Mouse (Mus musculus) T-helper 17 cell (primary cell): Measurements from ENCODE around the gene 4930518I15Rik.

Experiments
- in situ Hi-C, 2 experiments: fragments of 300-600 bp; cut with MboI, MseI; formaldehyde crosslinking; loops; 1 replicate in 1 of 2; 2 replicates in 1 of 2; pipeline ENCODE4 v1.15.1; 2025; ENCODE audit warnings: high pct_unique_total_duplicates in 2 of 2

Gene 4930518I15Rik

DNA sequence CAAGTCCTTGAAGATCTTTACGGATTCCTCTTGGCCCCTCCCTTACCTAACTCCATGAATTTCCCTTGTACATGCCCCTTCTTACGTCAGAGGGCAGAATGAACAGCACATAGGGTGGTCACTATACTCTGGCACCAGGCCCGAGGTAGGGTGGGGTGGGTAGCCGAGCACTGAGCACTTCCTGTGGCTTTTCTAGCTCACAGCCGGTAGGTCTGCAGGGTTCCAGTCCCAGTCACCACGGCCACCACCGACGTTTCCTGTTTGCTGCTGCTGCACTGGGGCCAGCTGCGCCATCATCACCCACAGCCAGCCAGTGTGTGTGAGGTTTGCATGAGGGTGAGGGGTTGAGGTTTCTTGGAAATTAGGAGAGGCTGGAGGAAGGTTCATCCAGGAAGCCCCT, 20.0 kb upstream of the 4930518I15Rik start:
- in situ Hi-C loops = no loop called here

DNA sequence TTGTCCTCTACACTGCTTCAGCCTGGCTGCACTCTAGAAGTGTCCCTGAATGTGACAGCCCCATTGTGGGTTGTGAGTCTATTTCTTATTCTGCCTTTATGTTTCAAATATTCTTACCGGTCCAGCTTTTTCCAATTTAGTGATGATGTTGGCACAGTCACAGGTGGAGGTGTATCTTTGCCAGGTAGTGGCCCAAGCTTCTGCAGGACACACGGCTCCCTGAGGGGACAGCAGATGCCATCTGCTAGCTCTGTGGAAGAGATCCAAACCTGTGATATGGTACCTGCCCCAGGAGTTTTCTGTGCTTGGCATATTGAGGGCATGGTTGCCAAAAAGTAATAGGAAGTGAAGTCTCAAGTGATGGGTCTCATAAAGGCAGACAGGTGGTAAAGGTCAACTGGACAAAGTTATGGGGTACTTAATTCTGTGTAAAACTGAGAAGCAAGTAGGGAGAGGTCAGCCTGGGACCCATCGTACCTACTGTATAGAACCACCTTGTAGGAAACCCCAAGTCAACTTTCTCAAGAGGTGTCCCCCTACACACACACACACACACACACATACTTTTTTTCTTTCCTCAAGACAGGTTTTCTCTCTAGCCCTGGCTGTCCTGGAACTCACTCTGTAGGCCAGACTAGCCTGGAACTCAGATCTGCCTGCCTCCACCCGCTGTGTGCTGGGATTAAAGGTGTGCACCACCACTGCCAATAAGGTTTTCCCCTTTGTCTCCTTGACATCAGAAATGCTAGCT, 17.2 kb upstream of the 4930518I15Rik start:
- in situ Hi-C loops = no loop called here

DNA sequence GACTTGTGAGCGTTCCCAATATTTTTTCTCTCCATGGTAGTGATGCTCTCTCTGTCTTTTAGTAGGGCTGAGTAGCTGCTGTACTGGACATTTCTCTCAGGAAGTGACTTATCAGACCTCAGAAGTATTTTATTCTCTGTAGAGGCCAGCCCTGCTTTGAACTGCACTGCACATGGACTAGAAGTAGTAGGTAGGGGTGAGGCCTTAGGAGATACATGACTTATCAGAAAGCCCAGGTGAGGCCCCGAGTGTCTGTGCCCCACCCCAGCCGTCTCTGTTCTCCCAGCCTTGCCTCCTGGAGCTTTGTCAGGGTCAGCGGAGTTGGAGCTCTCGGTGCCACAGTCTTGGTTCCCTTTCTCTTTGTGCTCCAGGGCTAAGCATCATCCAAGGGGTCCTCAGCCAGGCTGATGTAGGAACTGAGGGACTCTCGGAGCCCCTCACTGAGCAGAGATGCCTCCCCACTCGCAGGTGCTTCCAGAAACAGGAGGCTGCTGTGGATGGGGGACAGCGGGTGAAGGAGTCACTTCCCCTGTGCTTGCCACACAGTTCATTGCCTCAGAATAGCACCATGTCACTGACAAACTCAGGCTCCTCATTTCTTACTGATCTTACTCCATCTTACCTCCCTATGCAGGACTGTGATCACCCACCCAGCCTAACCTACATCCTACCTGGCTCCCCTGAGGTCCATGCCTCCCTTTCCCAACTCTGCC, 16.5 kb upstream of the 4930518I15Rik start:
- in situ Hi-C loops = no loop called here

DNA sequence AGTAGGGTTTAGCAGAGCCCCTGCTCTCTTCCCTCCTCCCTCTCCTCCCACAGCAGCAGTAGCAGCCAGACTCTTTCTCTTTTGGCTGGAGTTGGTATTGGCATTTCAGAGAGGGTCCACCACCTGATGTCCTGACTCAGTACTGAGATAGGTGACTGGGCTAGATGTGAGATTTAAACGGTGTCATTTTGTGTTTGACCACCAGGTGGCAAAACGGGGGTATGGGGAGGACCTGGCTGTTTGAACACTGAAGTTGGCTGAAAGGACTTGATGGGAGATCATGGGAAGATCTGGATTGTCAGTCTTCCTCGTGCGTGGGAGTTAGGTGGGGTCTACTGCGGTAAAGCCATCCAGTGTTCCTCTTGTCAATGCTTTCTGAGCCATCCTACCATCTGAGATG, 15.9 kb upstream of the 4930518I15Rik start:
- in situ Hi-C loops = no loop called here

DNA sequence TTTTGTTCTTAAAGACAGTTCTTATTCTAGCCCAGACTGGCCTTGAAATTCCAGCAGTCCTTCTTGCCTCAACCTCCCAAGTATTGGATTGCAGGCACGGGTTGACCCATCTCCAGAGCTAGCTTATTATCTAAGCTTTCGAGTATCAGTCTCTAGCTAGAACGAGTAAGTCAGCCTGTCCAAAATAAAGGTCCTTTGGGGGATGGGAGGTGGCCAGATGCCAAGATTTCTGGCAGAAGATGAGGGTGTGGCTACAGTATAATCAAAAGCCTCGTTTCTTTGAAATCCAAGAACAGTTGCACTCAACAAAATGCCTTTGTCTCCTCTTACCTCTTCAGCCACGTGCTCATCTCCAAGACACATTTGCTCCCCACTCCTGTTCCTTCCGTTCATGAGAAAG, 12.8 kb upstream of the 4930518I15Rik start:
- in situ Hi-C loops = no loop called here

DNA sequence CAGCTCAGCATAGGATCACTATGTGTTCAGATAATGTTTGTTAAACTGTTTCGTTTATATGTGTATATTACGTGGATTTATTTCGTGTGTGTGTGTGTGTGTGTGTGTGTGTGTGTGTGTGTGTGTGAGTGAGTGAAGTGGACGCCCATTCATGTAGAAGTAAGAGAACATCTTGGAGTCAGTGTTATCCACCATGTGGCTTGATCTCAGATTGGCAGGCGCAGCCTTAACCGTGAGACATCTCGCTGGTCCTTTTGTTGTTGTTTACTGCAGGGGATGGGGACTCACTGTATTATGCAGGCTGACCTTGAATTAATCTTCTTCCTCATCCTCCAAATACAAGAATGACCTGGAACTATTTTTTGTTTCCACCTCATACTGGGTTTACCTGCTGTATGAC, 11.8 kb upstream of the 4930518I15Rik start:
- in situ Hi-C loops = no loop called here

DNA sequence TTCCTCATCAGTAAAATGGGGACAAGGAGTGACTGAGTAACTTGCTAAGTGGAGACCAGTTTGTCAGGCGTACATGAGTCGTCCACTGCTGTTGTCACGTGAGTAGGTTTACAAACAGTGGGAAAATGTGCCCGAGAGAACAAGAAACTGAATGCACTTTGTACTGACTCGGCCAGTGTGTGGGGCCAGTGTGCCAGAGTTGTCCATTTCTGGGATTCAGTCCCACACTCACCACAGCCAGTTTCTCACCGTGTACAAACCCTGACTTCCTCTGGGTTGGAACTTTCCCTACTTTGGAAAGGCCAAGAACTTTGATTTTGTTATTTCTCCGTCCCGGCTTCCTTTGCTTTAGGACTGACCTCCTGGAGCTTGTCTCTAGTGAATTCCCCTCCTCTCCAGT, 11.2 kb upstream of the 4930518I15Rik start:
- in situ Hi-C loops = no loop called here

DNA sequence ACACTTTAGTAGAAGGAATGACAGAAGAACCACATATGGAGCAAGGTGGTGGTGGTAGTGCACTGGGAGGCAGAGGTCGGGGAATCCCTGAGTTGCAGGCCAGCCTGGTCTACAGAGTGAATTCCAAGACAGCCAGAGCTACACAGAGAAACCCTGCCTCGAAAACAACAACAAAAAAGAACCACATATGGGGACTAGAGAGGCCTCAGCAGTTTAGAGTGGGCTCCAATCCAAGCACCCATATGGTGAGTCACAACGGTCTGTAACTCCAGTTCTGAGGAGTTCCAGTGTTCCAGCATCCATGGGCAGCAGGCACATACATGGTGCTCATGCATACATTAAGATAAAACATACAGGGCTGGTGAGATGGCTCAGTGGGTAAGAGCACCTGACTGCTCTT, 6.7 kb upstream of the 4930518I15Rik start:
- in situ Hi-C loops = no loop called here

DNA sequence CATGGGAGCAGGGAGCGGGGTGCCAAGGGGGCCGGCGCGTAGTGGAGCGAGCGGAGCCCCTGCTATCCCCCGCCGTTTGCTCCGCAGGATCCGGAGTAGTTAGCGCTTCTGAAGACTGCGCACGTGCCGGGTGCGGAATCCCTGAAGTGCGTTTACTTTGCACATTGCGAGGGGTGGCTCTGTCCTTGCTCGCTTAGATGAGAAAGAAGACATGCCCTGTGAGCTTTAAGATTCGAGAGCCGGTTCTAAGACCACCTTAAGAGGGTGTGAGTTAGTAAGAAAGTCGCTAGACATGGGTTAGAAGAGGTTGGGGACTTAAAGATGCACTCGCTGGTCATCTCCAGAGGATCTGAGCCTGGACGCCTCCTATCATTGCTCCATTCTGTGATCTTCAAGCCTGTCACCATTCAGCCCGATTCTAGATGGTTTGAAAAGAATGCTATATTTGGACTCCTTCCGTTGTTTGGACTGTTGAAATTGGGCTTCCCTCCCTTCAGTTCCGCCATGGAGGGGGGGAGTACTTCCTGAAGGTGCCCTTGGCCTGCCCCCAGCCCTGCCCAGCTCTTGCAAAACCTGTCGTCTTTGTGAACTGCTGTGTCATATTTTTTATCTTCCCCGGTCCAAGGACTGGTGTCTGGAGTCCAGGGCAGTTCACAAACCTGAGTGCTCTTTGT, 5.9 kb upstream of the 4930518I15Rik start:
- in situ Hi-C loops = no loop called here

DNA sequence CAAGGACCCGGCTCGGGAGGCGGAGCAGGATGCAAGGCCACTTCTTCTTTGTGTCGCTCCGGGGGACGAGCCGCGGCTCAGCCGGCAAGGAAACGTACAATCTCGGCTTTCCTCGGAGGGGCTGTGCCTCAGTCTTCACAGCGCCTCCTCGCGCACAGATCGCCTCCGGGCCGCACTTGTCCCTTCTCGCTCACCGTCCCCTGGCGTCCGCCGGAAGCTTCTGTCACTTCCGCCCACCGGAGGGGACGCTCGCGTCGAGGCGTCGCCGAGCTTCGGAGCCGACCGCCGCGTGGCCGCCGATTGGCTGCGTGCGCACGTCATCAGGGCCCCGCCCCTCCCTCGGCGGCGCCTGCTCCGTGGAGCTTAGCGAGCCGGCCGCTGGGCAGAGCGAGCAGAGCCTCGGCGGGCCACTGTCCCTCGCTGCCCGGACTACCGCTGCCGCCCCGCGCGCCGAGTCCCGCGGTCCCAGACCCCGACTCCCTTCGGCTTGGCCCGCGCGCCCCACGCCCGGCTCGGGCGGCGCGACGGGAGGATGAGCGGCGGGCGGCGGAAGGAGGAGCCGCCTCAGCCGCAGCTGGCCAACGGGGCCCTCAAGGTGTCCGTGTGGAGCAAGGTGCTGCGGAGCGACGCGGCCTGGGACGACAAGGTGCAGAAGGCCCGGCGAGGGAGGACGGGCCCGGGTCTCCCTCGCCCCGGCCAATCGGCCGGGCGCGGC, 5.2 kb upstream of the 4930518I15Rik start, which contains the start of gene Rab5if:
Gene Rab5if (plus strand): TSS at position 357 of the 715 bp plus-strand sequence.
- in situ Hi-C loops = no loop called here

DNA sequence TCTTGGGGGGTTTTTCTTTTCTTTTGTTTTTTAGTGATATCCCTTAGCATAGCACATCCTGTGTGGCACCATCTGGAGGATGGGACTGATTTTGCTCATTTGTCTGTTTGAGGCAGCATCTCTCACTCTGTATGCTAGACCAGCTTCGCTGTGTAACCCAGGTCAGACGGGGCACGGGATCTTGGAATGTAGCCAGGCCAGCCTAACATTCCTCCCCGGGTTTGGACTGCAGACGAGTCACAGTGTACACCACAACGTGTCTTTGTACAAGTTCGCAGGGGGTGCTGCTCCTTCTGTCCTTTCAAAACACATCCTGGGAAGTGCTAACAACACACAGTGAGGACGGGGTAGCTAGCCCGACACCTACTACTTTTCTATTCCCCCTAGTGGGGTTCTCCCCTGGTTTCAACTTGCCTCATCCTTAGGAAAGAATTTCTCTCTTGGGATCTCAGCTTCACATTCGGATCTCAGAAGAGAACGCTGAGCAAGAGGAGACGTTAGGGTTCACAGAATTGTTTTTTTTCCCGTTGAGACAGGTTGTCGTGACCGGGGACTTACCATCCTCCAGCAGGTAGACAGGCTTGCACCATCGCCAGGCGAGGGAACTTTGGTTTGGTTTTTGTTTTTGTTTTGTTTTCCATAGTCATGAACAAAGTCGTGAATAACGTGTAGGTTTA, 4.4 kb upstream of the 4930518I15Rik start:
- in situ Hi-C loops = no loop called here

DNA sequence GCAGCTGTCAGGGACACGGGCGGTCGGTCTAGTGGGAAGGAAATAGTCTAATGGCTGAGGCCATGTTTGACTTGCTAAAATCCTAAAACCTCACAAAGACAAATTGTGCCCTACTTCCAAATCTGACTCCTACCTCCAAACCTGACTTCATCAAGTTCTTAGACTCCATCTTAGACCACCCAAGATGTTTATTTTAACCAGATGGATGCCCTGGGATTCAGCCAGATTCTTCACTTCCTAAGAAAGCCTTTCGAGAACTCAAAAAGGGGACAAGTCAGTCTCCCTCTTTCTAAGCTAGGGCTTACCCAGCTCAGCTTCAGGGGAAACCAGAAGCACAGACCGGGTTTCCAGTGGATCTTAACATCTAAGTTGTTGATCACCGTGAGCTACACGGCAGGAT, 925 bp upstream of the 4930518I15Rik start:
- in situ Hi-C loops = loop anchor here in 1 of 2 experiments (10.0 kb wide), 1 partner anchor 1306 kb away; no protein-coding TSS in a partner anchor

DNA sequence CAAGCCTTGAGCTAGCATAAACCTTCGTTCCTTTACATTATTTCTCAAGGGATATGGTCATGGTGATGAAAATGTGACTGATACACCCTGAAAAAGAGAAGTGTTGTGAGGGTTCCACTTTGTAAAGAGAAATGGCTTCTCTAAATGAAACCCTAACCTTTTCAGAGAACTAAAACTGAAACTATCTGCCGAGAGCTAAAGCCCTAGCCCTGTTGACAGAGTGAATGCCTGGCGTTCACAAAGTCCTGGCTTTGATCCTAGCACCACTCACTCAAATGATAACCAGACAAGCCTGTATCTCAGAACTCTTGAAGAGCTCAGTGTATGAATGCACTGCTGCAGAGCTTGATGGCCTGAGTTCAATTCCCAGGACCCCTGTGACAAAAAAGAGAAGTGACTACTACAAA, 358 bp downstream of the 4930518I15Rik start:
- in situ Hi-C loops = loop anchor here in 1 of 2 experiments (10.0 kb wide), 1 partner anchor 1307 kb away; no protein-coding TSS in a partner anchor

DNA sequence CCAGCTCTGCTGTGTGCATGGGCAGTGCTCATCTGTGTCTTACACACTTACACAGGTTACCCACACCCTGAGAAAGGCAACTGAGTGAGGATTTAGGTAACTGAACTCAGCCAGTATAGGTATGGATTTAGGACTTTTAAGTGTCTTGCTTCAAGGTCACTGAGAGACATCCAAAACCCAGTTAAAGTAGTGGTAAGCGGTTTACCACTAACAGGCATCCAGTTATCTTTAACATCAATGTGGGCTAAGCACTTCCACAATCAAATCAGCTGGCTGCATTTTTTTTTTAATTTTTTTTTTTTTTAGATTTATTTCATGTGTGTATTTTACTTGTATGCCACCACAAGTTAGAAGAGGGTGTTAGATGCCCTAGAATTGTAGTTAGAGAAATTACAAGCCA, 1.4 kb downstream of the 4930518I15Rik start:
- in situ Hi-C loops = loop anchor here in 1 of 2 experiments (10.0 kb wide), 1 partner anchor 1308 kb away; no protein-coding TSS in a partner anchor

DNA sequence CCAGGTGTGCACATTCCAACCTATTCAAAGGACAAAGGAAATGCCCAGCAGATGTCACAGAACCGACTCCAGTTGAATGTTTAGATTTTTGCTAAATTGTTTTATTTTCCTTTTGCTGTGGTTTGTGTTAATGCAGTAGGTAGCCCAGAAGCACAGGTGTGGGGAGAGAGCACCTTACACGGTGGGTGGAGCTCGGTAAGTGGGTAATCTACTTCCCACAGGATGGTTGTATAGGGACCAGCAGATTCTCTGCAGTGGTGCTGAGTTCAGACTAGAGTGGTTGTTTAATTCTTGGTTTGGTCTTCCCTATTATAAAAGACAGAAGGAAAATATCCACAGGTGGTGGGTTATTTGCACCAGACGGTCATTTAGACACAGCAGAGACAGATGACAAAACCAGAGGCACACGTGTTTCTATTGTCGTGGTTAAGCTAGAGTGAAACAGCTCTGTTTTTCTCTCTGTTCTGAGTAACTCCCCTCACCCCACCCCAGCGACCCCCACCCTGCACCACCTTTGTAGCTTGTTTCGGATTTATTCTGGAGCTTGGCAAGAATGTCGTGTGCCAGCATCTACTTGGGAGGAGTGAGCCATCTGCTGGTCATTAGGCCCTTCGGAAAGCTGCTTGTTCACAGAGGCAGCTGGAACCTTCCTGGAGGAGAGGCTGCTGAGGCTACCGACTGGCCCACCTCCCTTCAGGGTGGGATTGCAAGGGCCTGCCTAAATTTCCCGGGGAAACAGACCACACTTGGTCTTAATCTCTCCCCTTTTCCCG, 3.6 kb downstream of the 4930518I15Rik start:
- in situ Hi-C loops = loop anchor here in 1 of 2 experiments (10.0 kb wide), 1 partner anchor 1311 kb away; no protein-coding TSS in a partner anchor

DNA sequence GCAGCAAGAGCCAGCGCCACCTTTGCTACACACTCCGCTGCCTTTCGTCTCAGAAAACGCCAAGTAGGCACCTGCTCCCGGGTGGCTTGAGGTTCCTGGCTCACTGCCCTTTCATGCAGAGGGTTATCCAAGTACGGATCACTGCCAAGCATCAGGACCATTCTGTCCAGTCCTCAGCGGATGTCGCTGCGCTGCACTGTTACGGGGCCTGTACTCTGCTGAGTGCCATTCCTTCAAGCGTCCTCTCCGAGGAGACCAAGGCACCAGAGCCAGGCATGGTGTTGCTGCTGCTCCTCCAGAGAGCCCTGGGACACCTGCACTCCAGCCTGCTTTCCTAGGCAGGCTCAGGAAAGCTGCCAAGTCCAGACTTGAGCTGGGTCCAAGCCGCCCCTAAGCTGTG, 4.2 kb downstream of the 4930518I15Rik start:
- in situ Hi-C loops = loop anchor here in 1 of 2 experiments (10.0 kb wide), 1 partner anchor 1311 kb away; no protein-coding TSS in a partner anchor

DNA sequence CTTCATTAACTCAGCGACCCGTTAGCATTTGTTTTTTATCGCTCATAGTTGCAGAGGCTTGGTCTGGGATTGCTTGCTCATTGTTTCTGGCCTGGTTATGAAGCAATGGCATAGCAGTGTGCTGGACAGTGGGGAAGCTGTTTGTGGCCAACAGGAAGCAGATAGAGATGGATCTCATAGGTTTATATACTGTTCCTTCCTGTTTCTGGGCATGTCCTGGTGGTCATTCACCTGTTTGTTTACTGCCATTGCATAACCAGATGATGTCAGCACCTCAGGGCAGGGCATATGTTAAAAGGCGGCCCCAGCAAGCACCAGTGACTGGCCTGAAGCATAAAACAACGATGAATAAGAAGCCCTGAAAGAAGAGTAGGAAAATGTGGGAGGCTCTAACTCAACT, 7.2 kb downstream of the 4930518I15Rik start:
- in situ Hi-C loops = loop anchor here in 1 of 2 experiments (10.0 kb wide), 1 partner anchor 1314 kb away; no protein-coding TSS in a partner anchor

DNA sequence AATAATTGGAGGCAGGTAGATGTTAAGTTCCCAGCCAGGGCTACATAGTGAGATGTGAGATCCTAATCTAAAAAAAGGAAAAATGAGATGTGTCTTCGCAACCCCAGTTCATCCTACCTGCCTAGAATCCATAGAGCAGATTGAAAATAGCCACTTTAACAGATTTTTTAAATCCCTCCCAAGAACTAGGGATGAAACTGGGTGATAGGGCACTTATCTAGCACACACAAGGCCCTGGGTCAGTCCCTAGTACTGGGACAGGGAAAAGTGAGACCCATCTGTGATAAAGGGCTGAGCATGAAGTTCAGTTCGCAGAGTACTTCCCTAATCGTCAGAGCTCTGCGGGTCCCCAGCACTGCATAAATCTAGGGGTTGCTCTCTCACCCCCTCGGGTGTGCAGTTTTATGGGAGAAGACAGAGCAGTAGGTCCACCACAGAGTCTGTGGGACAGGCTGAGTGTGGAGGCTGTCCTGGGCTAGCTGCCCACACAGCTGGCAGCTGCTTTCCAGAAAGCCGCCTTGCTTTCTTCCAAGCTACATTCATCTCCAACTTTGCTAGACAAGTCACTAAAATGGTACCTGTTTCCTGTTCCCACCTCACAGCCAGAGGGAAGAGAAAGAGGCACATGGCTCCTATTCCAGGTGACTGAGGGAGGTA, 9.1 kb downstream of the 4930518I15Rik start:
- in situ Hi-C loops = no loop called here

DNA sequence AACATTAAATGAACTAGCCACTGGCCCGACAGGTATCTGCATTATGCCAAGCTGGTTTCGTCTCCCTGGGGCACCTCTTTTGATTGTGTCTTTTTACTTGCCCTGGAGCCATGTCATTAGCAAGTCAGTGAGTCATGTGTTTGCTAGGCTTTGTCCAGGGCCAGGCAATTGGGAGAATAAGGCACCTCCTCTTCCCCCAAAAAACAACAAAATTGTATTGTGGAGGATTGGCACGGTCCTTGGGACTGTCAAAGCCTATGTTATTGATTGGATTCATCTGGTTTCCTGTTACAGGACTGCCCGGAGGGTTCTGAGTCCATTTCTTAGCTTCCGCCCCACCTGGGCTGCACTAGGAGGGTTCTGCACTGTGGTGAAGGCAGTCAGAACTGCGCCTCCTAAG, 10.1 kb downstream of the 4930518I15Rik start:
- in situ Hi-C loops = no loop called here
